Mouse (Mus musculus): ENCODE measurements around the gene Gzmf.

- TF ChIP-seq EP300 (IDR thresholded peaks at IDR 0.05; ENCODE audit: low read depth in 1 of 2, low read length in 2 of 2): no peak
- TF ChIP-seq ETS1 (IDR thresholded peaks at IDR 0.05; ENCODE audit: low read depth, low read length): no peak
- TF ChIP-seq POLR2A (IDR thresholded peaks at IDR 0.05; ENCODE audit: control insufficient read depth in 1 of 2, insufficient read depth in 1 of 2, low read depth in 1 of 2, low read length in 2 of 2, poor library complexity in 1 of 2): no peak
- no peak for TF ChIP-seq GATA1 (IDR thresholded peaks at IDR 0.05; ENCODE audit: low read depth, low read length)
- no peak for TF ChIP-seq CHD2 (IDR thresholded peaks at IDR 0.05; ENCODE audit: low read length)
- no peak for TF ChIP-seq CTCF (IDR thresholded peaks at IDR 0.05 in 2 of 3, conservative IDR thresholded peaks at IDR 0.05 in 1 of 3; ENCODE audit: control insufficient read depth in 1 of 3, insufficient read depth in 1 of 3, low read depth in 2 of 3, low read length in 3 of 3, poor library complexity in 1 of 3, severe bottlenecking in 1 of 3)
These were observed 37.8 kb downstream of the Gzmf start for GRCm38 (mm10) chr14:56173396-56173795.

All from MEL (cell line).